Mouse (Mus musculus): Measurements from ENCODE around the gene Fads2. TPM values are rescaled to one million over a fixed set of nuclear protein-coding genes. Genes with fewer than 3 reads are reported as not detected.
"Not testable (repeated sequence)": the region's sequence is repeated elsewhere in the genome, so short reads cannot be mapped to it uniquely, and the experiment has no call there.

Fads2 gene
- 1,000 to 10,000 TPM; 1,648 to 1,771 TPM for total RNA-seq (2021)
- long read RNA-seq, experiment 1, transcript Fads2-201 (12 exons, 3,150 nt): major isoform, 1,606 of 2,224 reads
- long read RNA-seq, experiment 1, partial matches to known transcripts: 107 of 2,224 reads
- long read RNA-seq, experiment 1, other reads (novel, unspliced or antisense): 511 of 2,224 reads
- long read RNA-seq, experiment 2, transcript Fads2-201 (12 exons, 3,150 nt): major isoform, 1,058 of 1,241 reads
- long read RNA-seq, experiment 2, partial matches to known transcripts: 32 of 1,241 reads
- long read RNA-seq, experiment 2, other reads (novel, unspliced or antisense): 151 of 1,241 reads

GRCm38 (mm10) chr19:10101341-10102053, at the start of gene Fads2:
Gene Fads2, minus strand, starts transcription at chr19:10101746.
- peak; percentile 96 to 98 for DNase-seq

DNA sequence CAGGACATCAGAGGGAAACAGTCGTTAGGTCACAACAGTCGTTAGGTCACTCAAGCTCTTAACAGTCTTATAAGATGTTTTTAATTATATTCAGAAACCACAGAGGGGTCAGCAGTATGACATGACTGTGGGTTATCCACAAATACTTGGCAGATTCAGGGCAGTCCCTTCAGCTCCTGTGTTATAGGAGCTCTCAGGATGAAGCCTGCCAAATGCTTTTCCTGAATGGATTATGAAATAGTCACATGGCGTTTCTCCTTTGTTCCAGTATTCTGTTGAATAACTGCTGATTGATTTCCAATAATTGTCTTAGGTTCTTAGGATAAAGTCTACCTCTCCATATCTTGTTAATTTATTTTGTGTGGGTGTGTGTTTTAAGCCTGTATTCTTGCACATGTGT, 47.6 kb upstream of the Fads2 start:
- no peak for DNase-seq

- peak in 1 of 2 experiments; percentile 36 for DNase-seq
These were observed 47.0 kb upstream of the Fads2 start for GRCm38 (mm10) chr19:10148555-10148954.

DNA sequence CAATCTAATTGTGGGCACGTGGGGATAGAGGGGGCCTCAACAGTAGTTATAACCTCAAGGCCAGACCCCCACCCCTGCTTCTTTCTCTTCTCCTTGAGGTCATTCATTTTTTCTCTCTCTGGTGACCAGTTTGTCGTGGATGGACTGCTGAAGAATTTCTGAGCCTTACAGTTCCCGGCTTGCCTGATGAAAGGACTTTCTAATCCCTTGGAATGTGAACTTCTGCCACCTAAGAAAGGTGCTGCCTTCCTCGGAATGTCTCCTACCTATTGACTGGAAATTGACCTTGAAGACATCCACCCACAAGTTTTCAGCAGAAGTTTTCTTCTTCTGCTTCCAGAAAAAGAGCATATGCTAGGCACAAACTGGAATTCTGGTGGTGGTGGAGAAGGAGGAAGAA, 42.9 kb upstream of the Fads2 start:
- no peak for DNase-seq

DNA sequence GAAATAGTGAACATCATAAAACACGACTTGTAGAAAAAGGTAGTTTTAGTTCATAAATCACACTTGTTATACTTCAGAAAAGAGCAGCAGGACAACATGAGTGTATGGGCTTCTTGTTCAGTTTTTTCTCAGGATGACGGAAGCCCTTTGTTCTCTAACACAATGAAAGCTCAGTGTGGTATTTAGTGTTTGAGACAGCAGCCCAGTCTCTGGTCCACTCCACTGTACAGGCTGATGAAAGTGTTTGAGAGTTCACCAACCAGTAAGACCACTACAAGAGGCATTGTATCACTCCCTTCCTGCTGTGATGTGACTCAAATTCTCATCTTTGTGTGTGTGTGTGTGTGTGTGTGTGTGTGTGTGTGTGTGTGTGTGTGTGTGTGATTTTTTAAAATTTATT, 42.1 kb upstream of the Fads2 start:
- DNase-seq: no peak

- DNase-seq: no peak
These were observed 38.2 kb upstream of the Fads2 start for GRCm38 (mm10) chr19:10139736-10140135.

GRCm38 (mm10) chr19:10137423-10137822, 35.9 kb upstream of the Fads2 start:
- no peak for DNase-seq

- peak; percentile 39 to 59 for DNase-seq
These were observed 33.1 kb upstream of the Fads2 start for GRCm38 (mm10) chr19:10134692-10135091.

- DNase-seq: not testable (repeated sequence)
These were observed 28.0 kb upstream of the Fads2 start for GRCm38 (mm10) chr19:10129547-10129946.

GRCm38 (mm10) chr19:10126479-10127250, 25.1 kb upstream of the Fads2 start:
- DNase-seq: peak; percentile 27 to 31

DNA sequence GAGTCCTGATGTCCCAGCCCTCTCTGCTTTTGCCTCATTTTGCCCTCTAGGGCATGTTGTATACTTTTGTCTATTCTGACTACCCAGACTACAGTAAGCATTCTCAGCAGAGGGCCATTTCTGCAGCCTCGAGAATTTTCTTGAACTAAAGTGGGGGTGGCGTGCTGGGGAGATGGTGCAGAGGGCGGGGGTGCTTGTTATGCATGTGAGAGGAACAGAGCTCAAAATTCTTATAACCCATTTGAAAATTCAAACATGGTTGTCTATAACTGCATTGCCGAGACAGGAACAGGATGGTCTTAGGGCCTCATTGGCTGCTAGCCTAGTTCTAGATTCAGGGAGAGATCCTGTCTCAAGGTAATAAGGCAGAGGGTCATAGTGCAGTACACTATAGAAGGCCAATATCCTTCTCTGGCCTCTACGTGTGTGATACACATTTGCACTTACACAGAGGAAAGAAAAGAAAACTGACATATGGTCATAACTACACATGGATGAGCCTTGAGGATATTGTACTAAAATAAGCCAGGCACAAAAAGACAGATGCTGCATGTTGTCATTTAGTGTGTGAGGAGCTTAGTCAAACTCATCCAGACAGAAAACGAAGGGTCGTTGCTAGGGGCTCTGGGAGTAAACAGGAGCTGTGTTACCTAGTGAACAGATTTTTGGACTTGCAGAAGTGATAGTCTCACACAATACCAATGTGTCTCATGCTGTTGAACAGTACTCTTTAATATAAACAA, 22.5 kb upstream of the Fads2 start:
- DNase-seq: no peak

GRCm38 (mm10) chr19:10122021-10122631, 20.6 kb upstream of the Fads2 start:
- DNase-seq: peak; percentile 73 to 82

DNA sequence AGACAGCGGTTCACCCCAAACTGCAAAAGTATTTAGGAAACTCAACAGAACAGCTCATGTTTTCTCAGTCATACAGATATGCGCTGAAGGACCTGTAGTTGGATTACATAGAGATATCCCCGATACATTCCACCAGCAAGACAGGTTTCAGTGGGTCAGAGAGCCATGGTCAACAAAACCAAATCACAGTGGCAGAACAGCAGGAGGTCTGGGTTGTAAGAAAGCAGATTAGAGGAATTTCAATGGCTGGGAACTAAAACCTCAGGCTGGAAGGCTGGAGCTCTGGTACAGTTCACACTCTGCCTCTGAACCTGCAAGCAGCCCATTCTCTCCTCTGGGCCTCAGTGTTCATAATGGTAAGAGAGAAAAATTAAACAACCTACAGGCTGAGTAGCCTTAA, 15.1 kb upstream of the Fads2 start:
- DNase-seq: no peak

DNA sequence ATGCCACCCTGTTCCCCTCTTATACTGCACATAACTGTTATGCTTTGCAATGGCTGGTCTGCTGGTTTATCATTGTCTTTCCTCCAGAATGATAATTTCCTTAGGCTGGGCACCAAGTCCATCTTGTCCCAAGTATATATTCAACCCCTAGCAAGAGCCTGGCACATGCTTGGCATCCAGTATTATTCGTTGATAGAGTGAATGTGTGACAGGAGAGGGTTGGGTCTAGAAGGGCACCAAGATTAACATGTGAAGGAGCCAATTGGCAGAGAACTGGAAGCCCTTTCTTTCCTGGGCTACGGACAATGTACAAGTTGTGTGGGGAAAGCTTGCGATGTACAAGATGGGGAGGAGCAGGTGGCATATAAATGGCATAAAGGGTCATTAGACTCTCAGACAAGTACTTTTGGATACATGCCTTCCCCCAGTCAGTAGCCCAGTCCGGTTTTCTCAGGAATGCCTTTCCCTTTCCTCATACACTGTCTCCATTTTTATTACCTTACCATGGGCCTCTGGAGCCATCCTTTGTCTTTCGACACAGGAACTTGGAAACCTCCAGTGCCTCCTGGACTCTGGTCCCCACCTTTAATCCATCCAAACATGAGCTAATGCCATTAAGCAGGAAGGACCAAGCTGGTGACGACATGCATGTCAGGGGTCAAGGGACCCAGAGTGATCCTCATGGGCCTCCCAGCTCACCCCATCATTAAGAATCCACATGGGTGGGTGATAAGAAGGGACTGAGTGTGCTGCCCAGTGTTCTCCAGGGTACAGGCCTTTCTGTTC, 14.0 kb upstream of the Fads2 start:
- no peak for DNase-seq

- no peak for DNase-seq
These were observed 11.4 kb upstream of the Fads2 start for GRCm38 (mm10) chr19:10112956-10113355.

GRCm38 (mm10) chr19:10108666-10109065, 7.1 kb upstream of the Fads2 start:
- no peak for DNase-seq

DNA sequence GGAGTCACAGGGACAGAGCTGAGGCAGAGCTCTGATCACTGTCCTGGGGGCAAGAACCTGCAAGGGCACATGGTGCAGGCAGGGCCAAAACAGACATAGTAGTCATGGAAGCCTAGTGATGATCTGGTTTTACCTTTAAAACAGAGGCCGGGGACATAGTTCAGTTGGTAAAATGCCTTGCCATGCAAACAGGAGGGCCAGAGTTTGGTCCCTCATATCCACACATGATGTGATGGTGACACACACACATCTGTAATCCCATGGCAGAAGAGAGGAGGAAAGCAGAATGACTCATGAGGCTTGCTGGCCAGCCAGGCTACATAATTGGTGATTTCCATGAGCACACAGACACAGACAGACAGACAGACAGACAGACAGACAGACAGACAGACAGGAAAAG, 6.6 kb upstream of the Fads2 start:
- DNase-seq: peak in 1 of 2 experiments; percentile 57

GRCm38 (mm10) chr19:10107051-10107611, 5.6 kb upstream of the Fads2 start:
- DNase-seq: peak; percentile 55 to 60

DNA sequence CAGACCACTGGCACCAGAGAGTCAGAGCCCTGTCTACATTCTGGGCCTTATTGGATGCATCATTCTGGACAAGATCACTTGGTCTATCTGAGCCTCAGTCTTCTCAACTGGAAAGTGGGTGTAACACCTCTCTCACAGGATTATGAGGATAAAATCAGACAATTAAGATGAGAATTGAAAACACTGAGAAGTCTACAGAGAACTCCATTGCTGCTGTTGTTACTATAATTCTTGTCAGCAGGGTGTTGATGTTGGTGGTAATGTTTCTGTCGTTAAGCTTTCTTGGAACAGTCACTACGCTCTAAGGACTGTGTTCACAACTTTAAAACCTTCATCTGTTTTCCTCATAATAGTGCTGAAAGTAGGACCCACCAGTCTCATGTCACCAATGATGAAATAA, 5.1 kb upstream of the Fads2 start:
- no peak for DNase-seq

GRCm38 (mm10) chr19:10105034-10105493, 3.5 kb upstream of the Fads2 start:
- no peak for DNase-seq

Data from adrenal gland, postnatal 36 days (tissue).